Mouse (Mus musculus) liver, postnatal 0 days (tissue): ENCODE results near the gene Pde1b.

Source experiments
- CTCF ChIP-seq: sonication (generic); IDR thresholded peaks from 2 replicates; pipeline ENCODE4 v1.5.1; 2016; ENCODE audit warnings: antibody characterized with exemption, low read depth
- EP300 ChIP-seq: IDR thresholded peaks from 2 replicates; pipeline ENCODE4 v1.6.1; 2016; ENCODE audit warnings: antibody characterized with exemption, low read depth, mild to moderate bottlenecking

GRCm38 (mm10) chr15:103536456-103536855 lies 33.6 kb downstream of the Pde1b start:
- TF ChIP-seq CTCF (no peak), EP300 (no peak)
